Mouse (Mus musculus) adrenal gland, postnatal 10 days (tissue): ENCODE measurements around the gene Gm21974. TPM values are rescaled to one million over a fixed set of nuclear protein-coding genes. Genes with fewer than 3 reads are reported as not detected.

Experiments used
- total RNA-seq, 2 experiments: library from RNA; stranded (reverse); gene quantifications; 2 replicates each; pipeline ENCODE4 v1.2.3; 2021

The Gm21974 gene
- total RNA-seq, 2 experiments from 2014 or later, result not detected

Other genes with a start within 250 kb of the Gm21974 start
- 10 to 100 TPM; 77.0 to 81.8 TPM for gene Bcl7c, start 186.5 kb downstream of the Gm21974 start, total RNA-seq
- gene Ctf1, start 182.7 kb downstream of the Gm21974 start, total RNA-seq, result 1 to 10 TPM; 6.3 to 6.8 TPM
- not detected for gene Ctf2, start 163.3 kb downstream of the Gm21974 start, total RNA-seq
- gene Fbxl19, start 150.9 kb downstream of the Gm21974 start, total RNA-seq, result 10 to 100 TPM; 12.3 to 18.5 TPM
- gene Orai3, start 125.6 kb downstream of the Gm21974 start, total RNA-seq, result 10 to 100 TPM; 31.5 to 32.0 TPM
- 10 to 100 TPM; 35.9 to 46.6 TPM for gene Setd1a, start 118.8 kb downstream of the Gm21974 start, total RNA-seq
- gene Gm49388, start 109.8 kb downstream of the Gm21974 start, total RNA-seq, result 1 to 10 TPM; 4.7 to 5.6 TPM
- 10 to 100 TPM; 57.1 to 73.1 TPM for gene Hsd3b7, start 94.8 kb downstream of the Gm21974 start, total RNA-seq
- gene Stx4a, start 71.2 kb downstream of the Gm21974 start, total RNA-seq, result 10 to 100 TPM; 67.8 to 94.9 TPM
- 1 to 10 TPM; 6.9 to 9.4 TPM for gene Stx1b, start 70.9 kb downstream of the Gm21974 start, total RNA-seq
- 10 to 100 TPM; 29.8 to 35.6 TPM for gene Zfp646, start 19.2 kb downstream of the Gm21974 start, total RNA-seq
- gene Zfp668, start 18.6 kb downstream of the Gm21974 start, total RNA-seq, result 1 to 10 TPM; 5.4 to 9.5 TPM
- 1 to 10 TPM in 1 of 2 experiments, under 1 TPM in 1; 0.72 to 1.2 TPM for gene Prss53, start 4.5 kb downstream of the Gm21974 start, total RNA-seq
- gene Vkorc1, start 163 bp upstream of the Gm21974 start, total RNA-seq, result 100 to 1,000 TPM in 1 of 2 experiments, 10 to 100 TPM in 1; 84.3 to 112 TPM
- gene Bckdk, start 8.6 kb upstream of the Gm21974 start, total RNA-seq, result 100 to 1,000 TPM; 124 to 135 TPM
- 10 to 100 TPM; 22.5 to 24.7 TPM for gene Kat8, start 17.1 kb upstream of the Gm21974 start, total RNA-seq
- gene Prss8, start 34.6 kb upstream of the Gm21974 start, total RNA-seq, result under 1 TPM; 0.45 to 0.96 TPM
- gene Prss36, start 51.3 kb upstream of the Gm21974 start, total RNA-seq, result 10 to 100 TPM; 11.5 to 12.4 TPM
- 100 to 1,000 TPM; 261 to 396 TPM for gene Fus, start 72.0 kb upstream of the Gm21974 start, total RNA-seq
- gene Pycard, start 98.4 kb upstream of the Gm21974 start, total RNA-seq, result 1 to 10 TPM; 5.6 to 8.0 TPM
- 10 to 100 TPM in 1 of 2 experiments, 1 to 10 TPM in 1; 5.2 to 24.5 TPM for gene Trim72, start 108.5 kb upstream of the Gm21974 start, total RNA-seq
- 1 to 10 TPM; 5.4 to 5.9 TPM for gene Itgam, start 167.2 kb upstream of the Gm21974 start, total RNA-seq
- under 1 TPM in 1 of 2 experiments, not detected in 1; 0.09 TPM for gene Gm49368, start 167.2 kb upstream of the Gm21974 start, total RNA-seq
- 1 to 10 TPM in 1 of 2 experiments, under 1 TPM in 1; 0.54 to 1.5 TPM for gene Itgax, start 234.1 kb upstream of the Gm21974 start, total RNA-seq